Mouse (Mus musculus) hindbrain, embryonic 15.5 days (tissue): ENCODE results near the gene Adamts20. TPM values are rescaled to one million over a fixed set of nuclear protein-coding genes. Genes with fewer than 3 reads are reported as not detected.
A peak's percentile ranks its signal among the peaks of the same experiment; 100 is the strongest.

Experiments
- ATAC-seq: fragments of 200-750 bp; cut with Nextera tagmentation; 2 replicates; pipeline ENCODE4 v1.8.0; 2017; ENCODE audit warnings: low read depth, moderate number of reproducible peaks, moderate TSS enrichment; ENCODE audit not compliant: low FRiP score
- H3K27ac ChIP-seq: fragments of 300-500 bp; sonication (generic); replicated peaks from 2 replicates; pipeline ENCODE4 v1.5.1; 2015; ENCODE audit warnings: mild to moderate bottlenecking, inconsistent platforms
- H3K27me3 ChIP-seq: fragments of 300-500 bp; sonication (generic); 2 replicates; pipeline ENCODE4 v1.6.1; 2015; ENCODE audit warnings: control low read depth, inconsistent platforms
- H3K36me3 ChIP-seq: fragments of 300-500 bp; sonication (generic); 2 replicates; pipeline ENCODE4 v1.6.1; 2015; ENCODE audit warnings: control low read depth, inconsistent platforms
- H3K4me1 ChIP-seq: fragments of 300-500 bp; sonication (generic); replicated peaks from 2 replicates; pipeline ENCODE4 v1.6.1; 2015; ENCODE audit warnings: control low read depth, inconsistent platforms
- H3K4me2 ChIP-seq: fragments of 300-500 bp; sonication (generic); 2 replicates; pipeline ENCODE4 v1.6.1; 2015; ENCODE audit warnings: moderate library complexity, mild to moderate bottlenecking, inconsistent platforms
- H3K4me3 ChIP-seq: fragments of 300-500 bp; sonication (generic); 2 replicates; pipeline ENCODE4 v1.5.1; 2015; ENCODE audit warnings: mild to moderate bottlenecking, inconsistent platforms
- H3K9ac ChIP-seq: fragments of 300-500 bp; sonication (generic); 2 replicates; pipeline ENCODE4 v1.6.1; 2015; ENCODE audit warnings: inconsistent platforms
- H3K9me3 ChIP-seq: fragments of 300-500 bp; sonication (generic); 2 replicates; pipeline ENCODE4 v1.6.1; 2016; ENCODE audit warnings: control low read depth, inconsistent platforms
- WGBS: fragments of 180-500 bp; shearing (Covaris S2); methylation state at CpG from one replicate; pipeline ENCODE4 v1.1.7; 2015; 5-methylcytosine and 5-hydroxymethylcytosine counted together
- polyA plus RNA-seq: library from polyadenylated mRNA; unstranded; fragments of >200 nt; fragmentation: Nextera tagmentation; extraction: Ambion mirVana; gene quantifications from 2 replicates; pipeline ENCODE4 v1.2.1, GENCODE M21; 2015

Gene Adamts20
- polyA plus RNA-seq, 1 experiment from 2014 or later: 4.4 TPM

DNA sequence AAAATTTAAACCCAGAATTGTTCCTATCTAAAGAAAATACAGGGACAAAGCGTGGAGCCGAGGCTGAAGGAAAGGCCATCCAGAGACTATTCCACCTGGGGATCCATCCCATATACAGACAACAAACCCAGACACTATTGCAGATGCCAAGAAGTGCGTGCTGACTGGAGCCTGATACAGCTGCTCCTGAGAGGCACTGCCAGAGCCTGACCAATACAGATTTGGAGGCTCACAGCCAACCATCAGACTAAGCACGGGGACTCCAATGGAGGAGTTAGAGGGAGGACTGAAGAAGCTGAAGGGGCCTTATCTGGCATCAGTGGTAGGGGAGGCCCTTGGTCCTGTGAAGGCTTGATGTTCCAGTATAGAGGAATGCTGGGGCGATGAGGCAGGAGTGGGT lies 138.6 kb downstream of the Adamts20 start:
- Histone ChIP-seq H3K4me2 (no peak overlapping the region), H3K27ac (no peak overlapping the region), H3K4me3 (no peak overlapping the region), H3K9me3 (no peaks in the 10 kb centered on the region), H3K27me3 (no peaks in the 10 kb centered on the region), H3K36me3 (no peaks in the 10 kb centered on the region), H3K4me1 (peaks cover 13% of the 10 kb centered on the region), H3K9ac (no peak overlapping the region)
- ATAC-seq: no peak
- WGBS: 78% methylated on average over 5 of the region's 5 CpGs

DNA sequence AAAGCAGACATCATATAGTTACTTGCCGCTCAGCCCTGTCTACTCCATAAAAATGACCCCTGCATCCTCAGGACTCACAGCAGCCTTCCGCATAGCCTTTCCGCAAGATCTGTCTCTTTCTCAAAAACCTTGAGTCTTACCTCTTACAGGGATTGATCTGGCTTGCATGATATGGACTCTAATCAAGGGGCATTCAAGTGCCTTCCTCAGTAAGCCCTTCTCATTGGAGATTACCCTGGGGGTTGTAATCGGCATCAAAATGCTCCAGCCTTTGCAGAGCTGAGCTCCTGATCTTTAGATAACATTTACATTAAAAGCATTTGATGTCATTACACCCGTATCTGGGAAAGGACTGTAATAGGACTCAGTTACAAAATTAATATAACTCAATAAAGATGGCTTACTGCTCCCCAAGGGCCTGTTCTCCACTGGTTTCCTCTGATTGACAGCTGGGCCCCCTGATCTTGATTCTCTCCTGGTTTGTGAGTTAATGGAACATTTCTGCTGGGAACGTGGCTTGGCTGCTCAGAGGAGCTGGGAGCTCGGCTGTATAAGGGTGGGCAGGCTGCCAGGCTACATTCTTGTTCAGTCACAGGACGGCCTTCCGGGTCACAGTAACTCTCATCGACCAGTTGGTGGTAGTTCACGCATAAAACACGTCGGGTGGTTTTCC lies 139.6 kb downstream of the Adamts20 start:
- Histone ChIP-seq H3K36me3 (no peaks in the 10 kb centered on the region), H3K4me2 (no peak overlapping the region), H3K27ac (no peak overlapping the region), H3K4me3 (no peak overlapping the region), H3K4me1 (peaks cover 13% of the 10 kb centered on the region), H3K27me3 (no peaks in the 10 kb centered on the region), H3K9me3 (no peaks in the 10 kb centered on the region), H3K9ac (no peak overlapping the region)
- WGBS: 36% methylated on average over 13 of the region's 13 CpGs
- 0 out of 2 replicates have a peak, but pooled peaks have one; percentile 48 for ATAC-seq

DNA sequence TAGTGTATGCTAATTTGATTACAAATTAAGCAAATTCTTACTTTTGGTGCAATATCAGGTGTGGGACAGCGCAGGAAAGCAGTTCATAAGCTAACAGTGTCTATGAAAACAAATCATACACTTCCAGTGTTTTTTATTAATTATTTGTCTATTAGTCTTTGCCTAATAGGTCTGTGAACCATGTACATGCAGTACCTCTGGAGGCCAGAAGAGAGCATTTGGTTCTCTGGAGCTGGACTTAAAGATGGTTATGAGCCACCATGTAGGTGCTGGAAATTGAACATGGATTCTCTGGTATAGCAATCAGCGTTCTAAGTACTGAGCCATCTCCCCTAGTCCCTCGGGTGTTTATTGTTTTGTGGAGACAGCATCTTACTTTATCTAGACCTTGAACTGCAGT lies 149.0 kb downstream of the Adamts20 start:
- Histone ChIP-seq H3K4me1 (no peaks in the 10 kb centered on the region), H3K4me2 (no peak overlapping the region), H3K9me3 (no peaks in the 10 kb centered on the region), H3K27ac (no peak overlapping the region), H3K4me3 (no peak overlapping the region), H3K27me3 (no peaks in the 10 kb centered on the region), H3K9ac (no peak overlapping the region), H3K36me3 (no peaks in the 10 kb centered on the region)
- no peak for ATAC-seq
- 96% methylated on average over 3 of the region's 3 CpGs for WGBS

DNA sequence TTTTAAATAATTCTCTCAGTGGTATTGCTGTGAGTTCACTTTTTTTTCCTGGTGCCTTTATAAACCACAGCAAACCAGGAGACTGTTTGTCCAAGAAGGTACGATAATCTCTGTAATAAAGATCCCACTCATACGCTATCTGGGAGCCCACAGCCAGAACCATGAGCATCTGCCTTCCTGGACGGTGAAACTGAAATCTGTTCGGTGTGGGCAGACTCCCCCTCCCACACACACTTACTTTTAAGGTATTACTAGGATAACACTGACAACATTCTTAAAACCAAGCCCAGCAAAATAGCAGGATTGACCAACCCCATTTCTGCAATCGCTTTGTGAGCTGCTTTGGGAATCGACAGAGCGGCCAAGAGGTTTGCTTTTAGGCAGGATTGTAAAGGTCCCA lies 155.5 kb downstream of the Adamts20 start:
- Histone ChIP-seq H3K4me2 (no peak overlapping the region), H3K9ac (no peak overlapping the region), H3K27ac (no peak overlapping the region), H3K4me3 (no peak overlapping the region), H3K27me3 (no peaks in the 10 kb centered on the region), H3K36me3 (no peaks in the 10 kb centered on the region), H3K9me3 (no peaks in the 10 kb centered on the region), H3K4me1 (no peaks in the 10 kb centered on the region)
- 93% methylated on average over 7 of the region's 7 CpGs for WGBS
- ATAC-seq: no peak

DNA sequence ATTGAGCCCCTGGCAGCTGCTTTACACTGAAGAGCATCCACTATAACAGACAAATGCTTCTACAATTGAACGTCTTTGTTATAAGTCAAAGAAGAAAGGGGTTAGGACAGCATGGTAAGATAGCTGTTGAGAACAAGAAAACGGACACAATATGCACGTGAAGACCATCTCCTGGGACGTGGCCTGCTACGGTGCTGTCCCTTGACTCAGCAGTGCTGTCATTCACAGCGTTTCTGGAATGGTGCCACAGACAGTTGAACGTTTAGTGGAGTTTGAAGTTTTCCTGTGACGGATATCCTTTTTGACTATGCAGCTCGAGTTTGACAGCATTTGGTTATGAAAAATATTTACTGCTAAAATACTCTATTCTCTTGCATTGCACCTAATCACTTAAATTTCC lies 157.3 kb downstream of the Adamts20 start:
- Histone ChIP-seq H3K9me3 (no peaks in the 10 kb centered on the region), H3K4me3 (no peak overlapping the region), H3K27me3 (no peaks in the 10 kb centered on the region), H3K4me2 (no peak overlapping the region), H3K27ac (no peak overlapping the region), H3K4me1 (peaks cover 2% of the 10 kb centered on the region; the same call in 1 of the 2 replicates), H3K9ac (no peak overlapping the region), H3K36me3 (no peaks in the 10 kb centered on the region)
- 68% methylated on average over 9 of the region's 9 CpGs for WGBS
- no peak for ATAC-seq

DNA sequence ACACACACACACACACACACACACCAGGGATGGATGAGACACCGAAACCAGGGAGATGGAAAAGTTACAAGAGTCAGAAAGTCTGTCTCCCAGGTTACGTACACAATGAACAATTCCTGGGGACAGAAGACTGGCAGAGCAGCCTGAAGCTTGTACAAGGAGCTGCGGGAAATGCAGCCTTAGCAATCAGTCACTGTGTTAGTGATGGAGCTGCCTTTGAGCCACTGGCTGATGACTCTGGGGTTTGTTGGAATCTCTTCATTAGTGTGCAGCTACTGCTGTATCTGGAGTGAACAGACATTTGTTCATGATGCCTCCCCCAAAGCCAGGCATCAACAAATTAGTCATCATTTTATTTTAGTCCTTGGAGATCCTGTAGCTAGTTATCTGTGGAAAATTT lies 162.1 kb downstream of the Adamts20 start:
- Histone ChIP-seq H3K4me2 (no peak overlapping the region), H3K4me1 (peaks cover 5% of the 10 kb centered on the region; the same call in 1 of the 2 replicates), H3K27me3 (no peaks in the 10 kb centered on the region), H3K27ac (no peak overlapping the region), H3K9ac (no peak overlapping the region), H3K36me3 (no peaks in the 10 kb centered on the region), H3K4me3 (no peak overlapping the region), H3K9me3 (no peaks in the 10 kb centered on the region)
- 31% methylated on average over 3 of the region's 3 CpGs for WGBS
- no peak; the same call in 1 of the 2 replicates for ATAC-seq

DNA sequence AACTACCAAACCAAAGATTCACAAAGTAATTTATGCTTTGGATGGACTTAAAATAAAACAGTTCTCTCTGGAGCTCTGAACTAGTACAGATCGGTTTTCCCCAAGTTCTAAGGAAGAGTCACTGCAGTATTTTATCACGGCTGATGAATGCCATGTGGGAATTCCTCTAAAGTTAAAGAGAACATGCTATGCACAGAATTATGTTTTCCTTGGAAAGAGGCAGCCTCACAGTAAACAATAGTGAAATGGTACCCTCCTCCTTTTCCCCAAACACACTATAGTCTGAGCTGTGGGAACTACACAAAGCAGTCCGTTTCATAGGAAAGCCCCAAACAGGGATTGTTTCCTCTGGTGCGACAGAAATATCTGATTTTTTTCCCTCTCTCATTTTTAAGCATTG lies 171.1 kb downstream of the Adamts20 start:
- Histone ChIP-seq H3K9me3 (no peaks in the 10 kb centered on the region), H3K36me3 (no peaks in the 10 kb centered on the region), H3K9ac (no peak overlapping the region), H3K4me1 (no peaks in the 10 kb centered on the region), H3K27me3 (no peaks in the 10 kb centered on the region), H3K4me3 (no peak overlapping the region), H3K27ac (no peak overlapping the region), H3K4me2 (no peak overlapping the region)
- no peak for ATAC-seq
- 83% methylated on average over 4 of the region's 4 CpGs for WGBS

DNA sequence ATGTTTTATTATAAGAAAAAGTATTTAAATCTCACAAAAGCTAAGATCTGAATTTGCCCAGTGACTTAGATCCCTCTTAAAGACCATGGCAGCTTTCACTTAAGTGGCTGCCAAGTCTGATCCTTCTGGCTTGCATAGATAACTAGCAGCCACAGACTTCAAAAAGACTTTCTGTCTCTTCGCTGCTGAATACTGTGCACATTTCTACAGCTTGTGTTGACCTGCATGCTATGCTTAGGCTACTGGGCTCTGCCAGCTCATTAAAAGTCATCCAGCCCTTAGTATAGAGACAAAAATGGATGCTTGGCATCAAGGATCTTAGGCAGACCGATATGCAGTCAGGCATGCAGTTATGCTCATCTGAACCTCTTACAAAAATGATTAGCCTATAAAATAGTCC lies 177.2 kb downstream of the Adamts20 start:
- ATAC-seq: no peak
- Histone ChIP-seq H3K4me2 (no peak overlapping the region), H3K4me3 (no peak overlapping the region), H3K36me3 (no peaks in the 10 kb centered on the region), H3K9me3 (no peaks in the 10 kb centered on the region), H3K9ac (no peak overlapping the region), H3K27me3 (no peaks in the 10 kb centered on the region), H3K4me1 (no peaks in the 10 kb centered on the region), H3K27ac (no peak overlapping the region)
- 80% methylated on average over 2 of the region's 2 CpGs for WGBS

DNA sequence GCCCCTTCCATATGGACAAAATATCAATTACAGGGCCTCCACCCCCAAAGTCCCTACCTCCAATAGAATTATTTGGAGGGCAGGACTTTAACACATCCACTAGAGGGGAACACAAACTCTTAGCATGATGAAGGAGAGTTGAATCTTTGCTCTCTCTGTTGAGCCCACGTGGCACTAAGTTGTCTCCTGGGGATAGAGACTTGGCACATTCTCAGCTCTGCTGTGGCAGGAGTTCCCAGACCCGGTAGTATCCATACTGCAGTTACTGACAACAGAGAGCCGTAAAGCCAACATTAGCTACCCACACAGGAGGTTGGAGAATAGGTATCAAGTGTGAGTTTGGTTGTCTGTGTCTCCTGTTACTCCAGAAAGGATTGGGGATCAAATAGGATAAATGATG lies 177.7 kb downstream of the Adamts20 start:
- Histone ChIP-seq H3K9ac (no peak overlapping the region), H3K27ac (no peak overlapping the region), H3K4me1 (no peaks in the 10 kb centered on the region), H3K9me3 (no peaks in the 10 kb centered on the region), H3K36me3 (no peaks in the 10 kb centered on the region), H3K4me2 (no peak overlapping the region), H3K27me3 (no peaks in the 10 kb centered on the region), H3K4me3 (no peak overlapping the region)
- 58% methylated on average over 3 of the region's 3 CpGs for WGBS
- ATAC-seq: no peak

DNA sequence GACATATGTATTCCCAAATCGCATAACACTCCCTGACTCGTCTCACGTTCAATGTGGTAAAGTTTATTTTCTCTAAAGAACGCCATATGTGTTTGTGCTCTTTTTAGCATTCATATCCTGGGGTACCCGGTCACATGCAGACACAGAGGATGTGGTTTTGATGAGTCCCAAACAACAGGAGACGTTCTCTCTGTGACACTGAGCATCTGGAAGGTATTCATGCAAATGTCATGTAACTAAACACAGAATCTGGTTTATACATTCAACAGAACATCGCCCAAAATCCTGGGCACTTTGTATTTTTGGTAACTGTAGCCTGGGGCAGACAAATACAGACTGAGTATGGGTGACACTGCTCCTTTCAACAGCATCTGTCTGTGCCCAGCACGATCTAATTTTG lies 188.8 kb downstream of the Adamts20 start:
- no peaks in the 10 kb centered on the region for H3K9me3 ChIP-seq
- ATAC-seq: no peak
- H3K4me3 ChIP-seq: no peak overlapping the region
- H3K27ac ChIP-seq: no peak overlapping the region
- no peak overlapping the region for H3K9ac ChIP-seq
- H3K4me1 ChIP-seq: no peaks in the 10 kb centered on the region
- H3K27me3 ChIP-seq: no peaks in the 10 kb centered on the region
- 79% methylated on average over 8 of the region's 8 CpGs for WGBS
- H3K4me2 ChIP-seq: no peak overlapping the region
- no peaks in the 10 kb centered on the region for H3K36me3 ChIP-seq

DNA sequence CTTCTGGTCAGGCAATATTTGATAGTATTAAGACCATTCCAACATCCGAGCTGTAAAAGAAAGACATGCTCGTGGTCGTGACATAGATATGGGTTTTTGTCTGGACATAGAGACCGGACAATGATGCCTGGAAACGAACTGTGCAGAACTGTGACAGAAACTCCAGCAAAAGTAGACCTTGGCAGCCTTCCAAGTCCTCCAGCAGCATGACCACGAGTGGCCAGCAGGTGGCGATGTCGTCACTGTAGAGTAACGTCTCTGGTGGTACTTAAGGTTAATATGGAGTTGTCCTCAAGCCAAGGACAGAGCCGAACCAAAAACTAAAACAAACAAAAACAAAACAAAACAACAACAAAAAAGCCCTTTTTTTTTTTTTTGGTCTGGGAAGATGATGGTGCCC lies 199.6 kb downstream of the Adamts20 start:
- Histone ChIP-seq H3K4me3 (no peak overlapping the region), H3K4me2 (no peak overlapping the region), H3K36me3 (no peaks in the 10 kb centered on the region), H3K27me3 (no peaks in the 10 kb centered on the region), H3K4me1 (peaks cover 15% of the 10 kb centered on the region; the same call in 1 of the 2 replicates), H3K27ac (no peak overlapping the region), H3K9me3 (no peaks in the 10 kb centered on the region), H3K9ac (no peak overlapping the region)
- no peak for ATAC-seq
- WGBS: 23% methylated on average over 10 of the region's 10 CpGs

DNA sequence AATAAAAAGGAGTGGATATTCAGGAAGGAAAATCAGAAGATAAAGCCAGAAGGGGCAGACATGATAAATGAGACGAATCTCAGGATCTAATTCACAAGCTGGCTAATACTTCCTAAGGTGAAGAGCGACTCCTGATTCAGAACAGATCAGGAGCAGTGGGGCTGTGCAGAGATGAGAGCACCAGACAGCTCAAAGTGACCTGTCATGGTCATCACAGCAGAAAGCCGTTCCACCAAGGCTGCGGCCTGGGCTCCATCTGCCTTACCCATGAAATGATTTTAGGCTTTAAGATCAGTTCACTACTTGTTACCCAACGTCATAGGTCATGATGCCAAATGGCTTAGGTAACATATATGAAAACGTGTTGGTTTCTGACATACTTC lies 200.7 kb downstream of the Adamts20 start:
- H3K27ac ChIP-seq: 0 out of 2 replicates have a peak overlapping the region, but pooled peaks have one; percentile 3
- H3K9ac ChIP-seq: no peak overlapping the region
- no peaks in the 10 kb centered on the region for H3K36me3 ChIP-seq
- H3K4me1 ChIP-seq: peaks cover 15% of the 10 kb centered on the region; the same call in 1 of the 2 replicates
- H3K9me3 ChIP-seq: no peaks in the 10 kb centered on the region
- ATAC-seq: no peak; the same call in 1 of the 2 replicates
- WGBS: 67% methylated on average over 6 of the region's 6 CpGs
- H3K4me3 ChIP-seq: no peak overlapping the region
- no peak overlapping the region for H3K4me2 ChIP-seq
- no peaks in the 10 kb centered on the region for H3K27me3 ChIP-seq
